Mouse (Mus musculus) monocyte, adult 5-6 weeks (primary cell): ENCODE results near the gene Fibcd1. TPM values are rescaled to one million over a fixed set of nuclear protein-coding genes. Genes with fewer than 3 reads are reported as not detected.

ENCODE experiments used
- ATAC-seq: fragments of 153-309, 156-312 bp; replicated peaks from 2 replicates; pipeline ENCODE4 v1.8.0; 2017; ENCODE audit warnings: mild to moderate bottlenecking; ENCODE audit not compliant: low TSS enrichment, insufficient number of reproducible peaks, severe bottlenecking, poor library complexity, low FRiP score
- total RNA-seq: library from RNA; stranded (forward); fragments of 200-1000, 200-491, 200-594 nt; gene quantifications from 3 replicates; pipeline ENCODE4 v1.2.3, GENCODE M21; 2017

Gene Fibcd1
- total RNA-seq, 1 experiment from 2014 or later = not detected

- no peak for ATAC-seq
These were observed 19.1 kb upstream of the Fibcd1 start for GRCm38 (mm10) chr2:31864891-31865290.

- no peak for ATAC-seq
These were observed 18.0 kb upstream of the Fibcd1 start for GRCm38 (mm10) chr2:31863766-31864165.

GRCm38 (mm10) chr2:31862919-31863318 lies 17.1 kb upstream of the Fibcd1 start:
- ATAC-seq = no peak

GRCm38 (mm10) chr2:31858500-31858899 lies 12.7 kb upstream of the Fibcd1 start:
- ATAC-seq = no peak

DNA sequence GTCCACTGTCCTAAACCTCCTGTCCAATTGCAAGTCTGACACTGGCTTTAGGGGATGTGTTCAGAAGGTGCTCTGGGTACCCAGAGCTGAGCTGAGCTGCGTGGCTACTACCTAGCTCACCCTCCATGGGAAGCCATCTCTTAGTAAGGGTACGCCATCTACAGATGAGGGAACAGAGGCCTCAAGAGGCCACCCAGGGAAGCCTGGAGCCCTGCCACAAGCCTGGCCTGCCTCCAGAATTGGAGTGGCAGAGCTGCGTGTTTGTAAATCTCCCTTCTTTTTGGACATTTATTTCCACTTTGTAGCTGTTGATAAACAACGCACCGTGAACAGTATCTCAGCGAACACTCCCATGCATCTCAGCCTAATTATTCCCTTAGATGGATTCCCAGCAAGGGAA lies 11.4 kb upstream of the Fibcd1 start:
- no peak for ATAC-seq

- no peak for ATAC-seq
These were observed 10.2 kb upstream of the Fibcd1 start for GRCm38 (mm10) chr2:31855991-31856390.

- no peak for ATAC-seq
These were observed 4.3 kb upstream of the Fibcd1 start for GRCm38 (mm10) chr2:31850141-31850540.

DNA sequence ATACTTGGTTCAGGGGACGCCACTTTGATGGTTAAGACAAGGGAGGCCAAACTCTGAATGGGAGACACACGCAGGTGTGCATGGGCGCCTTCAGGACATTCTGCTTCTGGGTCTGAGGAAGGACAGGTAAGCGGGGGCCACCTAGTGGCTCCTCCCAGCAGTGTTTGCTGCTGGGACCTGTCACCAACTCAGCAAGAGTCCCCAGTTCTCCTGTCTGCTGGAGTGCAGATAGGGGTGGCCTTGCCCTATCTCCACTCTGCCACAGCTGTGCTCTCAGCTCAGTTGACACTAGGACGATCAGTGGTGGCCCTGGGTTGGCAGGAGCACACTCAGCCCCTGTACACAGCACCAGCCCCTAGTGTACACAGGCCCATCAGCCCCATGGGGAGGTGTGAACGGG lies 2.1 kb upstream of the Fibcd1 start:
- ATAC-seq = no peak

GRCm38 (mm10) chr2:31846692-31847660 lies 1.2 kb upstream of the Fibcd1 start:
- no peak for ATAC-seq

- no peak for ATAC-seq
These were observed 301 bp downstream of the Fibcd1 start for GRCm38 (mm10) chr2:31845512-31845895.

DNA sequence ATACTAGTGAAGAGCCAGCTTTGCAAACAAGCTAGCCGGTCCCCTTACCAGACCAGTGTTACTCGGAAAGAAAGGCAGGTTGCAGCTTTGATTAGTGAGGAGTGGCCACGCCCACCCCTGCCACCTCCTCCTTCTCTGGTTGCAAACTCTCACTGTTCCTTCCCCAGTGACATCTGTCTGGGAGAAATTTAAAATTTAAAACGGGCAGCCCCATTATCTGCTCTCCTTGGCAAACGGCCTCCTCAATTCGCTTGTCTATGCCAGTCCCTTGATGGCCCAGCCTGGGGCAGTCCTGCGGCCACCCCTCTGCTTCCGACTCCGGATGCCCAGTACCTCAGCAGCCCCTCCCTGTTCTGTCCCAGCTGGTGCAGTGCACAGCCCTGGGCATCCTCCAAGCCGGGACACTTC lies 1.1 kb downstream of the Fibcd1 start:
- no peak for ATAC-seq

GRCm38 (mm10) chr2:31838868-31839267 lies 6.9 kb downstream of the Fibcd1 start:
- ATAC-seq = no peak

- ATAC-seq = no peak
These were observed 8.8 kb downstream of the Fibcd1 start for GRCm38 (mm10) chr2:31836985-31837384.

DNA sequence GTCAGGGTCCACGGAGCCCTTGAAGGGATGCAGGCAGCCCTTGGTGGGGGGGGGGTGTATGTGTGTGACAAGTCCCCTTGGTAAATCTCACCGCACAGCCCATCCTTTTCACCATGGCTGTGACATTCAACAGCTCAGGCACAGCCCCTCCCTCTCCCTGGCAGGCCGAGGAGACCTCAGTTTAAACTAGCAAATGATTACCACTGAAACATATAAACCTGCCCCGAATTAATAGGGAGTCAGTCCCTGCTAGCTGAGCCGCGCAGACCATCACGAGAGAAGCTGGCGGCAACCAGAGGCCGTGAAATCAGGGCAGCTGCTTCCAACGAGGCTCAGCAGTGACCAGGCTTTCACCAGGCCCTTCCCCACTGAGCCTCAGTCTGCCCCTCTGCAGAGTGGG lies 9.7 kb downstream of the Fibcd1 start:
- no peak for ATAC-seq

DNA sequence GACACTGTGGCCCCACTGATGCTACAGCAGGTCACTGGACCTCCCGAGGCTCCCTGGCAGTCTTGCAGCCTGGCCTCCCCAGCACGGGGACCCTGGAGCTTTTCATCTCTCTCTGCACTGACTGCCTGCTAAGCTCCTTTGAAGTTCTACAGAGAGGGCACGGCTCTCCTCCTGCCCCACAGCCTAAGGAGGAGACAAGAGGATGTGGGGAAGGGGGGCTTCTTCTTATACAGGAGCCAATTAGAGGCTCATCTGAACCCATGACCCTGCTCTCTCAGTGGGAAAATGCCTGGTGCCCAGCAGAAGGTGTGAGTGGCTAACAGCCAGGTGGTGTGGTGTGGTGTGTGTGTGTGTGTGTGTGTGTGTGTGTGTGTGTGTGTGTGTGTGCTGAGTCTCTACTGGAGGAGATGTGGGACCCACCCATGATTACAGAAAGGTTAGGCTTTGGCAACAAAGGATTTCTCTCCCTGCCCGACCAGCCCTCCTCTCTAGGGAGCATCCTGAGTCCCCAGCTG lies 17.4 kb downstream of the Fibcd1 start:
- ATAC-seq = no peak

DNA sequence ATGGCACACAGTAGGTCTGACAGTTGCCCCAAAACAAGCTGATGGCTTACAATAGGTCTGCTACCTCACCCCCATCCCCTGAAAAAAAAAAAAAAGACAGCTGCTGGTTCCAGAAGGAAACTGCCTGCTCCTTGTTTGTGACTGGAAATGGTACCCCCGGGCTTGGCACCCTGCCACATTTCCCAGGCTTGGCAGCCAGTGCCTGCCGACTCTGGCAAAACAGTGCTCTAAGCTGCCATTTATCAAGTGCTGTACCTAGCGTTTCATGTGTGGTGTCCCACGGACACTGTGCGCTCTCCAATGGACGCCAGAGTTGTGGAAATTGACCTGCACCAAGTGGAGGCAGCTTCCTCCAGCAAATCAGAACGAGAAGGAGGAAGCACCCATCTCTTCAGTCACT lies 17.9 kb downstream of the Fibcd1 start:
- ATAC-seq = no peak

- ATAC-seq = no peak
These were observed 19.4 kb downstream of the Fibcd1 start for GRCm38 (mm10) chr2:31826094-31827085.

GRCm38 (mm10) chr2:31825469-31825911 lies 20.3 kb downstream of the Fibcd1 start:
- no peak for ATAC-seq
